Mouse (Mus musculus) heart, adult 18-20 months (tissue): ENCODE results near the gene Col17a1. TPM values are rescaled to one million over a fixed set of nuclear protein-coding genes. Genes with fewer than 3 reads are reported as not detected.

ENCODE experiments used
- DNase-seq, 2 experiments: peaks; one replicate each; pipeline ENCODE4 v3.0.0; 2021 to 2022; ENCODE audit warnings: mixed read lengths in 1 of 2
- total RNA-seq, 2 experiments: library from RNA; stranded (reverse); gene quantifications; 2 replicates each; pipeline ENCODE4 v1.2.3; 2021

The Col17a1 gene
- total RNA-seq, 2 experiments from 2014 or later = 0.13 TPM; not detected in 1

DNA sequence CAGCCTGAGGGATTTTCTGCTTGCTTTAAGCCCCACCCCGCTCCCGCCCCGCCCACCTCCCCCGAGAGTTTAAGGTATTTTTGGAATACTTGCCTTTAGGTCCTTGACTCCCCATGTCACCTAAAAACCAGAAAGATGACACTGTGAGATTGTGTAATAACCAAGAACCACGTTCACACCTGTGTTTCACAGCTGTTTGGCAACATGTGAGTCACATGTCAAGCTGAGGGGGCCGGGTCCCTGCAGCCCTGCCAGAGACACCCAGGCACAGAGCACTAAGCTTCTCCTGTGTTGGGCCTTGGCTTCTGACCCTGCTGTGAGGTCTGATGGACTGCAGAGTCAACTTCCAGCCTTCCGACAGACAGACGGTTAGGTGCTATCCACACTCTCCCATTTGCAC, 24.3 kb downstream of the Col17a1 start:
- DNase-seq = no peak

DNA sequence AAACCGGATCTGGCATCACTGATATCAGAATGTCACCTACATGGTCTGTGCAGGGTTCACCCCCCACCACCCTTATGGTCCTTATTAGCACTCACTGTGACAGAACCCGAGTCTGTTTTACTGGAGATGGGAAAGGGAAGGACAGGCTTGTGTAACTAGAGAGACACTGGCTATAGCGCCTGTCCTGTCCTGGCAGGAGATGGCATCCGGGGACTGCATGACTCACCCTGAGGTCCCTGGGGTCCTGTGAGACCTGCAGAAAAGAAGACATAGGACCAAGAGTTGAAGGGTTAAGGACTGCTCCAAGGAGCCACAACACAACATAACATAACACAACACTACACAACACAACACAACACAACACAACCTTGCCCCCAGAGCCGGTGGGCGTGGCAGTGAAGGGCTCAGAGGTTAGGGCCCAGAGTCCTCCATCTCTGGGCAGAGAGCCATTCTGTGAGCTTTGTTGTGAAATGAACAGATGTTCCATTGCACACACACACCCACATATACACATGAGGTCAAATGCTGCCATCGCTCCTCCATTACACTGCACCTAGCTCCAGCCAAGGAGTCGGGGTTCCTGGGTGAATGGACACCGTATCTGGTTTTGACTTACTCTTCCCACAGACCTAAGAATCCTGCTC, 32.0 kb downstream of the Col17a1 start:
- no peak for DNase-seq

DNA sequence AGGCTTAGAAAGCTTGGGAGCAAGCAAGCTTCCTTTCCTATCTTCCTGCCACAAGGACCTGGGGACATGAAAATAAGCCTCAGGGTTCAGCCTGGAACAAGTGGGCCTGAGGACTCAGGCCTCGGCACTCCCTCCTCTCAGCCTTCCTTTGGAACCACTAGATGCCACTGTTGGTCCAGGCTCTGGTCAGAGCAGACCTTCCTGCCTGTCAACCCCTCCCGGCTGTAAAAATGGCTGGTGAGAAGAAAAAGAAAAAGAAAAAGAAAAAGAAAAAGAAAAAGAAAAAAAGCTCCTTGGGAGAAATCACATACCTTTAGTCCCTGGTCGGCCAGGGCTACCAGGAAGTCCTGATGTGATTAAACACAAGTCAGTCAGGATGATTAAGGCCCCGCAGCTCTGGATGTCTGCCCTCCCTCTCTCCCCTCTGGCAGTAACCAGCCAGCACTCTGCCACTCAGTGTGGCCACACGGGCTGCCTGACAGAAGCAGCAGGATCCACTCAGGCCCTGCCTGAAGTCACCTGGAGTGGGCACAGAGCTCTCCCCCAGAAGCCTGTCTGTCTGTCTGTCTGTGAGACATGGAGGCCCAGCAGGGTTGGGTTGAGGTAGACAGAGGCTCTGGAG, 32.9 kb downstream of the Col17a1 start:
- DNase-seq = peak; percentile 67

DNA sequence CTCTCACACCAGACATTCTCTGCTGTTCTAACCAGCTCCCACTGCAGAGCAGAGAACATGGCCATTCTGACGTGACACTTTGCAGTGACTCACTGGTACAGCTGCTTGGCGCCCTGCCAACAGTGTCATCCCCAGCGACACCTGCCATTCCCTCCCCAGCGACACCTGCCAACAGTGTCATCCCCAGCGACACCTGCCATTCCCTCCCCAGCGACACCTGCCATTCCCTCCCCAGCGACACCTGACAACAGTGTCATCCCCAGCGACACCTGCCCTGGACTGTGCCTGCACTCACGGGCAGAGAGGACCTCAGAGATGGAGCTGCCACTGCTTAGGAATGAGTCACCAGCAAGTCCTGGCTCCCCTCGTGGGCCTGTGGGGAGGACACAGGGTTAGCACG, 37.0 kb downstream of the Col17a1 start:
- no peak for DNase-seq

DNA sequence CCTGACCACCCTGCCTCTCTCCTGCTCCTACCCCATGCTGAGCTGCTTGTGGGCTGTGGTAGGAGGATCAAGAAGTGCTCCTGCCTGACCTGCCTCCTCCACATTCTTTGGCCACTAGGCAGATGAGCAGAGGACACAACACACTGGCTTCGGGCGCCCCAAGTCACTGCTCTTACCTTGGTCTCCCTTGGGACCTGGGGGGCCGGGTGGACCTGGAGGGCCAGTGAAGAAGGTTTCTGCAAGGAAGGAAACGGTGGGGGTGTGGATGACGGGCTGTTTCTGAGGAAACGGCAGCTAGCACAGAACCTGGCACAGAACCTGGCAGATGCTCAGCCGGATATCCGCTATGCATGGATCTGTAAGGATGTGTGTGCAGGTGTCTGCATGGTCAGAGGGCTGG, 38.7 kb downstream of the Col17a1 start:
- no peak for DNase-seq

DNA sequence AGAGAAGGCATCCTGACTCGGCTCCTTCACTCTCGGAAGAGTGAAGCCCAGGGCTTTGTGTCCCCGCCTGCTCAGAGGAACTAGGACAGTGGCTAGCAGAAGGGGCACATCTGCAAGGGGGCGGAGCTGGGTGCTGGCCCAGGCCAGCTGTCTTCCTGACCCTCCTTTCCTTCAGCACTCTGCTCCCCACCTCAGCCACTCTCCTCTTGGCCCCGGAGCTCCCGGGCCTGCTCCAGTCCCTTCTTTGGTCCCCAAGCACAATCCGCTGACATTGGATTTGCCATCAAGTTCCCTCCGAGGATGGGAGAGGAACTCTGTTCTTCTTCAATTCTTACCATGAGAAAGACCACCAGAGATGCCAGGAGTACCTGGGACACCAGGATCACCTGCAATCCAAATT, 39.6 kb downstream of the Col17a1 start:
- DNase-seq = no peak

DNA sequence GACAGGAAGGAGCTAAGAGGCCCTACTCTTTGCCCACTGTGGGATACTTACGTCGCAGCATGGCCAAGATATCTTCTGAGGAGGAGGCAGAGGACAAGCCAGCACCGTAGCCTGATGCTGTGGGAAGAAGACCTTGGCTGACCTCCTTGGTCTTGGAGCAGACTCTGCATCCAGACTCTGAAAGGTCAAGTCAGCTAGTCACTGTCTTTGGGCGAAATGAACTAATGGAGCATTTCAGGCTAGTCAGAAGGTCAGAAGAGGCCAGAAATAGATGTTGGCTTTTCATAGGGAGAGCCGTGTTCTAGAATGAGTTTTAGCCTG, 40.8 kb downstream of the Col17a1 start:
- no peak for DNase-seq

DNA sequence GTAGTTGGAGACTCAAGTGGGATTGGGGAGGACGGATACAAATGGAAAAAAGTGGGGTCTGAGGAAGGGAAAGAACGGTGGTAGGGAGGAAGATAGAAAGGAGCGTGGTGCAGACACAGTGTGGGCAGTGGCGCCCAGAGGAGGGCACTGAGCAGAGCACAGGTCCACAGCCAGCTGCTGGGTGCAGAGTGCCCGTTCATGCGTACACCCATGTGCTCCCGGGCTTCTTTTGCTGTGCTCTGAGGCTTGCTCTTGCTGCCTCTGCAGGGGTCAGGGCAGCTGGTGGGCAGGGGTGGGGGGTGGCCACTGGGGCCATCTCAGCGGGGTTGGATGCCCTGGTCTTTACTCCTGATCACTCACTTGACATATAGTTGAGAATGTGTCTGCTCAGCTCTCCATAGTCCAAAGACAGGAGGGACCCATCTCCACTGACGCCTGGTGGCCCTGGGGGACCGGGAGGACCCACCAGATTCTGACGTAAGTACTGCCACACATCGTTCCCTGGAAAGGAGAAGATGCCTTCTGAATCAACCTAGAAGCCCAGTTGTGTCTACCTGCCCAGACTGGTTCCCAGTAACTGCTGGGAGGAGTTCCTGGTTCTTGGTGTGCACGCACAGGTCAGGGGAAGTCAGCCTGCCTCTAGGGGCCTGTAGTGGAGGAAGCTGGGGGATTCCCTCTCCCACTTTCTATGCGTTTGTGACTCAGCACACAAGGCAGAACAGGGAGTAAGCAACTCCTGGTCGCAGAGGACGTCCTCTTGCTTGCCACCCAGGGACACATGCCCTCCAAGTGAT, 41.3 kb downstream of the Col17a1 start:
- DNase-seq = no peak

DNA sequence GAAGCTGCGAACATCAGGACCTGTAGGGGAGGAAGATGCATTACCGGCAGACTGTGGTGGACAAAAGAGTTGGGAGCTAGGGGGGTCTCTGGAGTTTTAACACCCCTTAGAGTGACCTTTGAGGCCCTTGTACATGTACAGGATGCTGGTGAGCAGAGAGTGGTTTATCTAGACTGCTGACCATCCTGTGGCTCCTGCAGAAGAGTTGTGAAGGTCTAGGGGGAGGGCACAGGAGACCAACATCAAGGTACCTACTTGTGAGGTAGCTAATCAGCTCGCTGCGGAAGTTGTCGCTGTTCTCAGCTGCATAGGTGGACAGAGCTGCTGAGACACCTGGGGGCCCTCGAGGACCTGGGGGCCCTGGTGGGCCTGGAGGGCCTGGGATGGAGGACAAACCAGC, 42.8 kb downstream of the Col17a1 start:
- no peak for DNase-seq

DNA sequence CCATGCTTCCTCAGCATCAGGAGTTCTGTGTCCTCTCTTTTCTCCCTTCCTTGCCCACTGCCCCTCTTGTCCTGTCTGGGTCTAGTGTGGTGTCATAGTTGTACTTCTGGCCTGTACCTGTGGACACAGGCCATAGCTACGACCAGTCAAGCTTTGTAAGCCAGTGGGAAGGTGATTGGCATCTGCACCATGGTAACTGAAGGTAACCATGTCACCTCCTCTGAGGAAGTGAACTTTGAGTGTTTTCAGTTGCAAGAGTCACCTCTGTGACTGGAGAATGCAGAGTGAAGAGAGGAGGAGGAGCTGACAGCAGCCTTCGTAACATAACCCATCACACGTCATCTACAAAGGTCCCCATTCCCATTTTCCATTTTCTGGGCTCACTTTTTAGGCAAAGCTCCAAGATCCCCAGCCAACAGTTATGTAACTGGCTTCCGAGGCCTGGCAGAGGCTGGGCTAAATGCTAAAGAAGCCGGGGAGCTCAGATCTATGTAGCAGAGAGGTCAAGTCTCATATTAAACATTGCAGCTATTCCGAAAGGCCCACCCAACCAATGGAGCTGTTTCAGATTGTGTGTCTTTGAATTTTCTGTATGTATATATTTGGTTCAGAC, 45.3 kb downstream of the Col17a1 start:
- no peak for DNase-seq

DNA sequence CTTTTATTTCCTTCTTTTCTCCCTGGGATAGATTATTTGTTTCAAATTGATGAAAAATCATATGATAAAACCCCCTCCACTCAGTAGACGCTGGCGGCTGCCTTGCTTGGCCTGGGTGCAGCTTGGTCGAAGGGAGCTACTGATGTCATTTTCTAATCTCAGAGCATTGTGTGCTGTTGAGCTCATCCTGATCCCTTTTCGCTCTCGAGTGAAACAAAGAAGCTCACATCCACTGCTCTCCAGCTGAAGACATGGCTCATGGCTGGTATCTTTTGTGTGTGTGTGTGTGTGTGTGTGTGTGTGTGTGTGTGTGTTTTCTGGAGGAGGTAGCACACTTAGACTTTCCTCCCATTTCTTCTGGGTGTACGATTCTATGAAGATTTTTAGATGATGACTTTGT, 46.3 kb downstream of the Col17a1 start:
- DNase-seq = peak; percentile 49 to 55

DNA sequence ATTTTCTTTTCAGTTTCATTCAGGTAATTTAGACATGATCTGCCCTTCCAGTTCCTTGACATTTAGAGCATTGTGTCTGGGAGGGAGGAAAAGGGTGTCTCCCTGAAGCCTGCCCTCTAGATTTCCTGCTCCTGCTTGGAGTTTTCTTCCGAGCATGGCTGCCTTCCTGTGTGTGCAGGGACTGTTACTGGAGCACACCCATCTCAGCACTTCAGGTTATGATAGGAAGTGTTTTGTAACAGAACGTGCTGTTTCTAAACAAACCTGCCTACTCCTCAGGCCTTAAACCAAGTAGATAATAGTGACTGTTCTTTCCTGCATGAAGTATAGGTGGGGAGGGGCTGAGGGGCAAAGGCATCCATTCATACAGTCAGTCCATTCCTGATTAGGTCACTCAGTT, 48.0 kb downstream of the Col17a1 start:
- peak in 1 of 2 experiments; percentile 26 for DNase-seq

DNA sequence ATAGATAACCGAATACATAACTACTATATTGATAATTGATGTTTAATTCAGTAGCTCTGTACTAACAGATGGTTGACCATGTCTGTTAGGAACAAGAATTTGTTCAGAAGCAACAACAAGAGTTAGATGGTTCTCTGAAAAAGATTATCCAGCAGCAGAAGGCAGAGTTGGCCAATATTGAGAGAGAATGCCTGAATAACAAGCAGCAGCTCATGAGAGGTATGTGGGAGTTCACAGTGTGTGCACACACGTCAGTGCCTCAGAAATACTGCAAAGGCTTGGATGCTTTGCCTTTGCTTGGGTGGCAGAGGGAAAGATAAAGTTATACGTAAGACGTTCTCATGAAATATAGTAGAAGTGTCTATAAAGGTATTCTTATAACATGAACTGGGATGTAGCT, 56.5 kb downstream of the Col17a1 start:
- no peak for DNase-seq

DNA sequence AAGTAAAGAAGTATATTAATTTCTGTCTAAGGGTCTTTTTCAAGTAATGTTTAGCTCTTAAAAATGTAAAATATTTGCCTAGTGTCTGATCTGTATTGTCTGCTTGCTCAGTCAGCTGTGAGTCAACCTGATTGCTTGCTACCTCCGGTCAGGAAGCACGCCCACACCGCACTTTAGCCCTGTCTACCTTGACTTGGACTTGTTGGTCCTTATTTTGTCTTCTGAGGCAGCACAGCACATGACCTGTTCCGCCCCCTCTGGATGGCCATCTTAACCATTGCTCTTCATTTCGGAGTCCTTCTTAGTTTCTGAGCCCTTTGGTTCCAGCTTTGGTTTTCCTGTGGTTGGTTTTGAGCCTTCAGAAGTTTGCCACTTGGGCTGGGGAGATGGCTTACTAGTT, 60.1 kb downstream of the Col17a1 start:
- DNase-seq = no peak

DNA sequence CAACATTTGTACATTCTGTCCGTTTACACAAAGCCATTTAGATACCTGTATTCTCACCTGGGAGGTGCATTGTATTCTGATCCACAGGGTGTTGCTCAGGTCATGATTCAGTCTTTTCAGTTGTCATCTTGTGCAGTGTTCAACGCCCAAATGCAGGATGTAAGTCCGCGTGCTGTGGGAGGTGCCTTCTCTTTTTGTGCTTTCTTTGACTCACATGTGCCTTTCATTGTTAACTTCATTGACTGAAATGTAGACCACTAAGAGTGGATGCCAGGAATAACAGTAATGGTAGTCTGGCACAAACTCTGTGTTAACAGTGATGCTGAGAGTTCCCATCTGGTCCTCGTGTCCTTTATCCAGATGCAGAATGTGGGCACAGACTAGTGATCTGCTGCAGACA, 61.5 kb downstream of the Col17a1 start:
- DNase-seq = no peak

DNA sequence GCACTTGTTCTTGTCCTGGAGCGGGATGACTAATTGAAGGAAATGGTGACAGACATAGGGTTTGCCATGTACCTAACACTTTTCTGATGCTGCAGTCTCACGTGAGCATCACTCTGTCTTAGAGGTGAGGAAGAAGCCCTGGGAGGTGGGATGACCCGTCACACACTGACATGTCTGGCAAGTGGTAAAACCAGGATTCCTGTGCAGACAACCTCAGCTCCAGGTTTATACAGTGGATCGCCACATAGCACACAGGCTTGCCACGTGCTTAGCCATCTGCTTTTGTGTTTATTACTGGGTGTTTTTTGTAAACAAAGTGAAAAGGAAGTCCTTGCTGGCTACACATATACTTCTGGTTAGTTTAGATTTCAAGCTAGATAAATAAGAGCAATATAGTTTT, 62.8 kb downstream of the Col17a1 start:
- DNase-seq = no peak

DNA sequence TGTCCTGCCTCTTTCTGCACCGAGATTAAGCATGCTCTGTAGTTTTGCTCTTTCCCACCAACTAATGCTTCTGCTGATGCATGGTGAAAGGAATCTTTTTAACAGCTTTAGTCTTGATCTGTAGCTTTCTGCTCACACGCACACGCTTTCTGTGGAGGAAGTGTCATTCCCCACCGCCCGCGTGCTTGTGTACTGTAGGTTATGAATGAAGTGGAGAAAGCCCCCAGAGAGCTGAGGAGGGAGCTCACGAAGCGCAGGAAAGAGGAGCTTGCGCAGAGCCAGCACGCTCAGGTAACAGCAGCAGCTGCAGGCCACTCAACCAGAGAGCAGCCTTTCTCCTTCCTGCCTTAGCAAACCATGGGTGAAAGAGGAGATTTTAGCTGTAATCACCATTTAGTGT, 64.4 kb downstream of the Col17a1 start:
- no peak for DNase-seq

DNA sequence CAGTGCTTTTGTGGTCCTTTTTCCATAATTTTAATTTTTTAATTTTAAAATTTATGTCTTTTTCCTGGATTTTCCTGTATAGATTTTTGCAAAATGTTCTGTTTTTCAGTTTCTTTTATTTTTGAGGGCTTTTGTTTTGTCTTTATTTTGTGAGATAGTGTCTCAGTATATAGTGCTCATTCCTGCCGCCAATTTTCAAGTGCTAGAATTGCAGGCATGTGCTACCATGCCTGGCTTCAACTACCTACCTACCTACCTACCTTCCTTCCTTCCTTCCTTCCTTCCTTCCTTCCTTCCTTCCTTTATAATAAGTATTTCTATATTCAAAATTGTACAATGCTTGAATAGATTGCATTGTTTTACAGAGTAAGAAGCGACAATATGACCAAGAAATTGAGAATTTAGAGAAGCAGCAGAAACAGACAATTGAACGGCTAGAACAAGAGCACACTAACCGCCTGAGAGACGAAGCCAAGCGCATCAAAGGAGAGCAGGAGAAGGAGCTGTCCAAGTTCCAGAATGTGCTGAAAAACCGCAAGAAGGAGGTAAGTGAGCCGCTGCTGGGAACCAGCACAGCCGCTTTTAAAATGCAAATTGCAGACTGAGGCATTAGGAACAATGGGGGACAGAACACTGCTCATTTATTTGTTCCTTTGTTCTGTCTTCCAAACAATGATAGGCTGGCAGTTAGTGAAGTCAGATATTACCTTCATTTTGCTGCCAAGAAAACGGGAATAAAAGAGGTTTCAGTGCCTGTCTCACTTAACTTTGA, 66.8 kb downstream of the Col17a1 start:
- no peak for DNase-seq

DNA sequence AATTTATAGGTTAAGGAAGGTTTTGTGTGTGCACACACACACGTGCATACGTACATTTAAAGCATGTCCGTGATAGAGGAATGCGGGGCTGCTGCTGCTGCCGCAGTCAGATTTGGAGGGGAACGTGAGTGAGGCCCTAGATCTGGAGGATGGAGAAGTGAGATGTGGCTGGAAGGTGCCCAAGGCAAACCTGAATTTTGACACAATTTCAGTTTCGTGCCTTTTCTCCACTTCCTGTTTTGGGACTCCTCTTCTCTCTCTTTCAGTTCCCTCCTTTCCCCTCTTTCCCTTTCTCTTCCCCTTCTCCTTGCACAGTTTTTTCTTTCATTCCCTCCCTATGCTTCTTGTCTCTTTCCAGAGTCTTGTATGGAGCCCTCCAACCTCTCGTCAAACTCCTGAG, 70.4 kb downstream of the Col17a1 start:
- DNase-seq = no peak

DNA sequence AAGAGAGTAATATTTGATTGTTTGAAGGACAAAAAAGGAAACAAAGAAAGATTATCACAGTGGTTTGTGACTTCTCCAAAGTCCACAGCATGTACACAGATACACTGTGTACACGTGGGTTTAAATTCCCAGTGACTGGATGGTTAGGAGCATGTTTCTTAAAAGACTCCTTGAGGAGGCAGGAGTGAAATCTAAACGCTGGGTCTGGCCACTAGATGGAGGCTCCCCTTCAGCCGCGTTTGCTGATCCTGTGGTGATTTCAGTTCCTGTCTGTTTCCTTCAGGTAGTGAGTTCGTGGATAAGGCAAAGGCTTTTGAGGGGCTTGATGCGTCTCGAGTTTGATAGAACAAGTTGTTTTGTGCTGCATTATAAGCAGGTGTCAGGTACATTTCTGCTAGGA, 78.5 kb downstream of the Col17a1 start:
- DNase-seq = no peak

DNA sequence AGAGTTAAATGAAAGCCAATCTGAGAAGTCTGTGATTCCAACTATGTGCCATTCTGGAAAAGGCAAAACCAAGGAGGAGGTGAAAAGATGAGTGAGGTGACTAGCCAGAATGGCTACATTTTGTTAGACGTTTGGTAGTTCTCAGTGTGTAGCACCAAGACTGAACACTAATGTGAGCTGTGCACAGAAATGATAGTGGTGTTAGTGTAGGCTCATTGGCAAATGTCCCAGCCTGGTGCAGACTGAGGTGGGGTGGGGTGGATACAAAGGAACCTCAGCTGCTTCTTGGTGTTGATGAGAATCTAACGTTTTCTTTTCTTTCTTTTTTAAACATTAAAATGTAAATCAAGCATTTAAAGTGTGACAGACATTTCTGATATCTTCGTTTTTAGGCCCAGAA, 83.4 kb downstream of the Col17a1 start:
- no peak for DNase-seq
